Mouse (Mus musculus) inflammation-experienced regulatory T-cells (primary cell): ENCODE measurements around the gene Krtap4-13. TPM values are rescaled to one million over a fixed set of nuclear protein-coding genes. Genes with fewer than 3 reads are reported as not detected.

Source experiments
- polyA plus RNA-seq, 2 experiments: library from polyadenylated mRNA; unstranded; fragments of 100-300 nt; shearing (Covaris generic); gene quantifications; one replicate each; pipeline ENCODE4 v1.2.1; 2017

The Krtap4-13 gene
- not detected for polyA plus RNA-seq

GRCm38 (mm10) chr11:99809792-99810191 lies at the start of gene Krtap4-13:
Krtap4-13 (minus strand) TSS chr11:99809892.

GRCm38 (mm10) chr11:99857617-99858016 lies 47.9 kb upstream of the Krtap4-13 start, which contains the start of gene Gm11568:
Gm11568 (plus strand) TSS chr11:99857917.

DNA sequence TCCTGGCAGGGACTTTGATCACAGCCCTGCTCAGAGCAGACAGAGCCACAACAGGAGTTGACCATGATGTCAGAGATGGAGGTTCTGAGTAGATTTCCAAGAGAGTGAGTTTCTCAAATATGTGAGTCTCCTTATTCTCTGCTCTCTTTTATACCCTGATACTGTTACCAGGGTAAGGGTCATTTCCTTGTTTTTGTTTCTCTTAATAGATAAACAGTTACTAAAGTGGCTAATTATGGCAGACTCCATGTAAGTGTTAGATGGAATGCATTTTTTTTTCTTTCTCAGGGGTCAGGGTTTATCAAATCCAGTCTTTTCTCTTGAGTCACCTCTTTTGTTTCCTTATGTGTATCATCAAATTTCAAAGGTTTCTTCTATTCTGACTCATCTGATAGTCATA lies 41.8 kb upstream of the Krtap4-13 start, which contains the start of gene Krtap4-16:
Gene Krtap4-16, minus strand, starts transcription at position 101 of the 400 bp plus-strand sequence.

DNA sequence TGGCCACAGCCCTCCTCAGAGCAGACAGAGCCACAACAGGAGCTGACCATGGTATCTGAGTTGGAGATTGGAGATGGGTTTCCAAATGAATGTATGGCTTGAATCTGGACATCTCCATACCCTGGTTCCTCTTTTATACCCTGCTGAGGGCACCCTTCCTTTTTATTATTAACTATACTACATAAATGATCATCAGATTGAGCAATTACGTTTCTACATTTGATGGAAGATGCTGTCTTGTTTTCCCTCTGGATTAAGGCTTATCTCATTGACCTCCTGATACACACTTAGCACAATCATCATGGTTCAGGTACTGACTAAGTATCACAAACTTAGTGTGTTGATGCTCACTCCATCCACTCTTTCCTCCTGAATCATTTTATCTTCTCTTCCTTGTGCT lies 28.3 kb upstream of the Krtap4-13 start, which contains the start of gene 2300003K06Rik:
Gene 2300003K06Rik, minus strand, starts transcription at position 101 of the 400 bp plus-strand sequence.

GRCm38 (mm10) chr11:99815566-99815965 lies 5.9 kb upstream of the Krtap4-13 start, which contains the start of gene Gm11564:
Gm11564 (minus strand) TSS chr11:99815666.

DNA sequence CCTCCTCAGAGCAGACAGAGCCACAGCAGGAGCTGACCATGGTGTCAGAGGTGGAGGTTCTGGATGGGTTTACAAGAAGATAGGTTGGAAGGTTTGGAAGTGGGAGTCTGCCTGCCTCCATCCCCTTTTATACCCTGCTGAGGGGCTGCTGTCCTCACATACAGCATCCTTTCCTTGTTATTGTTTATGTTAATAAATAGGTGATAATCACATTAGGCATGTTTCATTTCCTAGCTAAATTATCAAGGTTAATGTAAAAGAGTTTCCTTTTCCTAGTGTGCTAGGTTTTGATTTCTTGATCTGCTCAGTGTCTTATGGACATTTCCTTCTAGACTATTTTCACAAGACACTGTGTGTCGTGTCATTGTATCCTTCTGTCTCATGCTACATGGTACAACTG lies 5.3 kb downstream of the Krtap4-13 start, which contains the start of gene Gm11554:
Gene Gm11554, minus strand, starts transcription at position 101 of the 400 bp plus-strand sequence.

DNA sequence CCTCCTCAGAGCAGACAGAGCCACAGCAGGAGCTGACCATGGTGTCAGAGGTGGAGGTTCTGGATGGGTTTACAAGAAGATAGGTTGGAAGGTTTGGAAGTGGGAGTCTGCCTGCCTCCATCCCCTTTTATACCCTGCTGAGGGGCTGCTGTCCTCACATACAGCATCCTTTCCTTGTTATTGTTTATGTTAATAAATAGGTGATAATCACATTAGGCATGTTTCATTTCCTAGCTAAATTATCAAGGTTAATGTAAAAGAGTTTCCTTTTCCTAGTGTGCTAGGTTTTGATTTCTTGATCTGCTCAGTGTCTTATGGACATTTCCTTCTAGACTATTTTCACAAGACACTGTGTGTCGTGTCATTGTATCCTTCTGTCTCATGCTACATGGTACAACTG lies 10.9 kb downstream of the Krtap4-13 start, which contains the start of gene Gm11569:
Gene Gm11569, minus strand, starts transcription at position 101 of the 400 bp plus-strand sequence.

DNA sequence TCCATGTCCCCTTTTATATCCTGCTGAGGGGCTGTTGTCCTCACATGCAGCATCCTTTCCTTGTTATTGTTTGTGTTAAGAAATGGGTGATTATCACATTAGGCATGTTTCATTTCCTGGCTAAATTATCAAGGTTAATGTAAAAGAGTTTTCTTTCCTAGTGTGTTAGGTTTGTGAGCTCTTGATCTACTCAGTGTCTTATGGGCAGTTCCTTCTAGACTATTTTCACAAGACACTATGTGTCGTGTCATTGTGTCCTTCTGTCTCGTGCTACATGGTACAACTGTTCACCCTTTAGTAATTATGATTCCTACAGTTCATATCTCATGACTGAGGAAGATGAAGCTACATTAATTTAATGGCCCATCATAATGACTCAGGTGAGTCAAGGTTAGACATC lies 16.3 kb downstream of the Krtap4-13 start, which contains the start of gene Gm11596:
Gene Gm11596, minus strand, starts transcription at position 101 of the 400 bp plus-strand sequence.

DNA sequence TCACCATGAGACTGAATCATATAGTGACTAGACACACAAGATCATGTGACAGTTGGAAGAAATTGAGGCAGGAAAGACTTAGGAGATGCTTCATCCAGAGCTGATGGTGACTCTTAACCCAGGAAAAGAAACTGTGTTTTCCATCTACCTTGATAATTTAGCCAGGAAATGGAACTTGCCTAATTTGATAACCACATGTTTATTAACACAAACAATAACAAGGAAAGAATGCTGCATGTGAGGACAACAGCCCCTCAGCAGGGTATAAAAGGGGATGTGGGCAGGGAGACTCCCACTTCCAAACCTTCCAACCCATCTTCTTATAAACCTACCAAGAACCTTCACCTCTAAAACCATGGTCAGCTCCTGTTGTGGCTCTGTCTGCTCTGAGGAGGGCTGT lies 24.8 kb downstream of the Krtap4-13 start, which contains the start of gene Krtap4-9:
Gene Krtap4-9, plus strand, starts transcription at position 301 of the 400 bp plus-strand sequence.

DNA sequence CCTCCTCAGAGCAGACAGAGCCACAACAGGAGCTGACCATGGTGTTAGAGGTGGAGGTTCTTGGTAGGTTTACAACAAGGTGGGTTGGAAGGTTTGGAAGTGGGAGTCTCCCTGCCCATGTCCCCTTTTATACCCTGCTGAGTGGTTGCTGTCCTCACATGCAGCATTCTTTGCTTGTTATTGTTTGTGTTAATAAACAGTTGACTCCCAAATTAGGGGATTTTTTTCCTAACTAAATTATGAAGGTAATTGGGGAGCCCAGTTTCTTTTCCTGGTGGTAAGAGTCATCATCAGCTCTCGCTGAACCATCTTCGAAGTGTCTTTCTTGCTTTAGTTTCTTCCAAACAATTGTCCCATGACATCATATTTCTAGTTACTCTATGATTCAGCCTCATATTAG lies 29.1 kb downstream of the Krtap4-13 start, which contains the start of gene Krtap4-8:
Gene Krtap4-8, minus strand, starts transcription at position 101 of the 400 bp plus-strand sequence.

GRCm38 (mm10) chr11:99772813-99773212 lies 36.9 kb downstream of the Krtap4-13 start, which contains the start of gene Gm11595:
Gm11595 (minus strand) TSS chr11:99772913.

Other genes with a start within 250 kb of the Krtap4-13 start
- not detected for gene Krtap3-1, start 243.3 kb downstream of the Krtap4-13 start, polyA plus RNA-seq
- gene Krtap1-5, start 228.9 kb downstream of the Krtap4-13 start, polyA plus RNA-seq, result under 1 TPM in 1 of 2 experiments, not detected in 1; 0.55 TPM
- 1 to 10 TPM in 1 of 2 experiments, under 1 TPM in 1; 0.61 to 1.2 TPM for gene Krtap1-4, start 226.2 kb downstream of the Krtap4-13 start, polyA plus RNA-seq
- gene Krtap1-3, start 218.6 kb downstream of the Krtap4-13 start, polyA plus RNA-seq, result not detected
- under 1 TPM in 1 of 2 experiments, not detected in 1; 0.31 TPM for gene Krtap9-3, start 211.8 kb downstream of the Krtap4-13 start, polyA plus RNA-seq
- gene Gm11938, start 206.6 kb downstream of the Krtap4-13 start, polyA plus RNA-seq, result not detected
- not detected for gene Gm11937, start 199.7 kb downstream of the Krtap4-13 start, polyA plus RNA-seq
- not detected for gene Krtap2-4, start 195.0 kb downstream of the Krtap4-13 start, polyA plus RNA-seq
- not detected for gene Gm11562, start 189.5 kb downstream of the Krtap4-13 start, polyA plus RNA-seq
- under 1 TPM in 1 of 2 experiments, not detected in 1; 0.20 TPM for gene Krtap4-1, start 181.7 kb downstream of the Krtap4-13 start, polyA plus RNA-seq
- not detected for gene Krtap4-2, start 174.8 kb downstream of the Krtap4-13 start, polyA plus RNA-seq
- under 1 TPM in 1 of 2 experiments, not detected in 1; 0.16 TPM for gene Krtap4-7, start 165.8 kb downstream of the Krtap4-13 start, polyA plus RNA-seq
- not detected for gene Gm11555, start 159.7 kb downstream of the Krtap4-13 start, polyA plus RNA-seq
- gene Gm11563, start 150.9 kb downstream of the Krtap4-13 start, polyA plus RNA-seq, result not detected
- gene Krtap4-6, start 143.9 kb downstream of the Krtap4-13 start, polyA plus RNA-seq, result not detected
- not detected for gene Gm14190, start 119.2 kb downstream of the Krtap4-13 start, polyA plus RNA-seq
- gene Gm14180, start 75.6 kb downstream of the Krtap4-13 start, polyA plus RNA-seq, result not detected
- gene Gm11595, start 37.0 kb downstream of the Krtap4-13 start, polyA plus RNA-seq, result not detected
- gene Krtap4-8, start 29.2 kb downstream of the Krtap4-13 start, polyA plus RNA-seq, result under 1 TPM in 1 of 2 experiments, not detected in 1; 0.24 TPM
- gene Krtap4-9, start 24.7 kb downstream of the Krtap4-13 start, polyA plus RNA-seq, result under 1 TPM in 1 of 2 experiments, not detected in 1; 0.28 TPM
- not detected for gene Gm11596, start 16.4 kb downstream of the Krtap4-13 start, polyA plus RNA-seq
- not detected for gene Gm11569, start 11.0 kb downstream of the Krtap4-13 start, polyA plus RNA-seq
- gene Gm11554, start 5.4 kb downstream of the Krtap4-13 start, polyA plus RNA-seq, result not detected
- gene Gm11564, start 5.8 kb upstream of the Krtap4-13 start, polyA plus RNA-seq, result not detected
- gene 2300003K06Rik, start 28.2 kb upstream of the Krtap4-13 start, polyA plus RNA-seq, result not detected
- gene Krtap4-16, start 41.7 kb upstream of the Krtap4-13 start, polyA plus RNA-seq, result under 1 TPM in 1 of 2 experiments, not detected in 1; 0.60 TPM
- gene Gm11568, start 48.0 kb upstream of the Krtap4-13 start, polyA plus RNA-seq, result not detected
- gene Gm11559, start 54.6 kb upstream of the Krtap4-13 start, polyA plus RNA-seq, result not detected
- gene Krtap9-1, start 63.5 kb upstream of the Krtap4-13 start, polyA plus RNA-seq, result not detected
- gene Gm11567, start 69.3 kb upstream of the Krtap4-13 start, polyA plus RNA-seq, result not detected
- gene Krtap31-1, start 98.0 kb upstream of the Krtap4-13 start, polyA plus RNA-seq, result not detected
- gene Gm11565, start 104.9 kb upstream of the Krtap4-13 start, polyA plus RNA-seq, result not detected
- gene Krtap31-2, start 126.4 kb upstream of the Krtap4-13 start, polyA plus RNA-seq, result not detected
- gene Krtap9-5, start 138.6 kb upstream of the Krtap4-13 start, polyA plus RNA-seq, result not detected
- gene Krtap29-1, start 169.2 kb upstream of the Krtap4-13 start, polyA plus RNA-seq, result not detected
- not detected for gene Krtap16-1, start 176.7 kb upstream of the Krtap4-13 start, polyA plus RNA-seq
- not detected for gene Krtap17-1, start 184.1 kb upstream of the Krtap4-13 start, polyA plus RNA-seq
- gene Krt33a, start 206.3 kb upstream of the Krtap4-13 start, polyA plus RNA-seq, result not detected
- not detected for gene Krt33b, start 220.0 kb upstream of the Krtap4-13 start, polyA plus RNA-seq
- under 1 TPM in 1 of 2 experiments, not detected in 1; 0.92 TPM for gene Krt34, start 231.7 kb upstream of the Krtap4-13 start, polyA plus RNA-seq
- gene Krt31, start 240.7 kb upstream of the Krtap4-13 start, polyA plus RNA-seq, result under 1 TPM; 0.19 to 0.24 TPM